Mouse (Mus musculus): ENCODE data around the gene Hist2h2aa1. TPM values are rescaled to one million over a fixed set of nuclear protein-coding genes. Genes with fewer than 3 reads are reported as not detected.

Gene Hist2h2aa1
- polyA plus RNA-seq, 1 experiment from 2014 or later: 33.5 TPM

DNA sequence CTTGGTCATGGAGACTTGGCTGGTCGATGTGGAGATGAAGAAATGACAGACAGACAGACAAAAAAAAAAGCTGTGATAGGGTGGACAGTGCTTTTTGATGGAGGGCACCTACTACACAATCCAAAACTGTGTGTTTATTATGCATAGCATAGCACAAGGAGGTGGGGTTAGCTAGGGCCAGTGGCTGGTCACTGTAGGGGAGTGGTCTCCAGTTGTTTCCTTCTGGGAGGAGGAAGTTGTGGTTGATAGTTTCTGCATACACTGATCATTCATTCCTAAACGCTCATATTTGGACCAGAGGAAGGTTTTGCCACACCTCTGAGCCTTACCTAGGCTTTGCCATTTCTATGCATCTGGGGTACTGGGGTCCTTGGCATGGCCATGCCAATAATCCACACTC, 14.9 kb upstream of the Hist2h2aa1 start:
- no peaks in the 10 kb centered on the region for H3K36me3 ChIP-seq (ENCODE audit: insufficient read depth, low read length)
- no peak overlapping the region for H3K4me3 ChIP-seq (replicated peaks; ENCODE audit: low read depth, low read length)
- no peaks in the 10 kb centered on the region for H3K9me3 ChIP-seq (replicated peaks; ENCODE audit: low read length)
- no peak for DNase-seq (ENCODE audit: low spot score)
- no peak overlapping the region for H3K27ac ChIP-seq
- no peak overlapping the region for H3K4me2 ChIP-seq (ENCODE audit: low read length)
- no peak for TF ChIP-seq CTCF (IDR thresholded peaks at IDR 0.05; ENCODE audit: low read depth)
- no peak for ATAC-seq (replicated peaks; ENCODE audit: low FRiP score, low read depth)
- peaks cover 6% of the 10 kb centered on the region for H3K4me1 ChIP-seq (replicated peaks; ENCODE audit: insufficient read depth, low read length)
- no peak overlapping the region for H3K9ac ChIP-seq (ENCODE audit: low read depth, low read length)
- 76% methylated on average over 2 of the region's 2 CpGs for WGBS
- no peaks in the 10 kb centered on the region for H3K27me3 ChIP-seq (ENCODE audit: insufficient read depth, low read length)

DNA sequence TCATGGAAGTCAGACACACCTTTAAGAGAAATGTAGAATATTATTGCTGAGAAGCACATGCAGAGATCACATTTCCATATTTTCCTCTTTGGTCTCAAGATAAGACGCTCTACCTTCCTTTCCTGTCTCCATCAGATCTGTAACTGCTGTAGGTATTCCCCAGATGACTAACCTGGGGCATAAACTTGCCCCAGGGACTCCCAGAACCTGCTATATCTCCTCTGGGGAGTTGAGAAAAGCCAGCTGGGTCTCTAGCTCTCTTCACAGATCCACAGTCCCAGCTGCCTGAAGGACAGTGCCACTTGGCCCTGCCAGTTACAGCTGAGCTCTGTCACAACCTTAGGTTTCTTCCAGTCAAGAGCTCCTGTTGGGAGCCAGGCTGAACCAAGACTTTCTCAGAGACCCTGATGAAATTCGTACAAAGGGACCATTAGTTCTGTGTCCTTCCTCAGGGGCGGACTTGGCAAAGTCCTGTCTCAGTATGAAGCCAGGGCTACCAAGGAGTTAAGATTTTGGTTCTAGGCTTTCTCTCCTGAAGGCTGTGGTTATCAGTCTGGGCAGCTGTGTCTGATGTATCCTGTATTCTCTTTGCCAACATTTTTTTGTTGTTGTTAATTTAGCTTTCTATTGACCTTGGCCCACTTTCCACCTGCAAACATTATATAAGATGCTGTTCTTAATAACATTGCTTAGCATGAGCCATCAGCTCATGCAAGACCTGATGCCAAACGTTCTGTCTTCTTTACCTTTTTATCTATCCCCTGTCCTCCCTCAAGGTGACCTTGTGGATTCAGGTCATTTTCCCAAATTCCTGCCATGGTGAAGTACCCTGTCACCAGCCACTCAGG, 14.2 kb upstream of the Hist2h2aa1 start:
- TF ChIP-seq CTCF (IDR thresholded peaks at IDR 0.05; ENCODE audit: low read depth): no peak
- no peak overlapping the region for H3K9ac ChIP-seq (ENCODE audit: low read depth, low read length)
- no peak overlapping the region for H3K4me2 ChIP-seq (ENCODE audit: low read length)
- 74% methylated on average over 4 of the region's 4 CpGs for WGBS
- ATAC-seq (replicated peaks; ENCODE audit: low FRiP score, low read depth) (no peak), DNase-seq (ENCODE audit: low spot score) (no peak)
- no peak overlapping the region for H3K27ac ChIP-seq
- H3K9me3 ChIP-seq (replicated peaks; ENCODE audit: low read length): no peaks in the 10 kb centered on the region
- H3K27me3 ChIP-seq (ENCODE audit: insufficient read depth, low read length): no peaks in the 10 kb centered on the region
- no peaks in the 10 kb centered on the region for H3K4me1 ChIP-seq (replicated peaks; ENCODE audit: insufficient read depth, low read length)
- H3K36me3 ChIP-seq (ENCODE audit: insufficient read depth, low read length): no peaks in the 10 kb centered on the region
- no peak overlapping the region for H3K4me3 ChIP-seq (replicated peaks; ENCODE audit: low read depth, low read length)

DNA sequence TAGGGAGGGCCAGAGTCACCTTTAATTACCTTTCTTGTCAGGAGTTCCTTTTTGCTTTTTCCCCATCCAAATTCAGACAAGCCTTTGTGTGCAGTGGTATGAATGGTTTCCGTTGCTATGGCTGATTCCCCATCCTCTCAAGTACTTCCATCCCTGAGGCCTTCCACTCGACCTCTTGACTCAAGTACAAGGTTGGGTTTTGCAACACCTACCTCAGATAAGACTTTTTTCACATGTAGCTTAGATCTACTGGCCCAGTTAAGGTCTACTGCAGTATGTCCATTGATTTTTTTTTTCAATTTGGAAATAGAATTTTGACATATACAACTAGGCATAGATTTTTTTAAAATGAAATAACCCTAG, 13.6 kb upstream of the Hist2h2aa1 start:
- no peak overlapping the region for H3K27ac ChIP-seq
- no peaks in the 10 kb centered on the region for H3K9me3 ChIP-seq (replicated peaks; ENCODE audit: low read length)
- no peaks in the 10 kb centered on the region for H3K27me3 ChIP-seq (ENCODE audit: insufficient read depth, low read length)
- H3K36me3 ChIP-seq (ENCODE audit: insufficient read depth, low read length): no peaks in the 10 kb centered on the region
- no peak overlapping the region for H3K4me3 ChIP-seq (replicated peaks; ENCODE audit: low read depth, low read length)
- H3K9ac ChIP-seq (ENCODE audit: low read depth, low read length): no peak overlapping the region
- 62% methylated on average over 2 of the region's 2 CpGs for WGBS
- ATAC-seq (replicated peaks; ENCODE audit: low FRiP score, low read depth) (no peak), DNase-seq (ENCODE audit: low spot score) (no peak)
- peaks cover under 1% of the 10 kb centered on the region; the same call in 1 of the 2 replicates for H3K4me1 ChIP-seq (replicated peaks; ENCODE audit: insufficient read depth, low read length)
- no peak for TF ChIP-seq CTCF (IDR thresholded peaks at IDR 0.05; ENCODE audit: low read depth)
- H3K4me2 ChIP-seq (ENCODE audit: low read length): no peak overlapping the region

DNA sequence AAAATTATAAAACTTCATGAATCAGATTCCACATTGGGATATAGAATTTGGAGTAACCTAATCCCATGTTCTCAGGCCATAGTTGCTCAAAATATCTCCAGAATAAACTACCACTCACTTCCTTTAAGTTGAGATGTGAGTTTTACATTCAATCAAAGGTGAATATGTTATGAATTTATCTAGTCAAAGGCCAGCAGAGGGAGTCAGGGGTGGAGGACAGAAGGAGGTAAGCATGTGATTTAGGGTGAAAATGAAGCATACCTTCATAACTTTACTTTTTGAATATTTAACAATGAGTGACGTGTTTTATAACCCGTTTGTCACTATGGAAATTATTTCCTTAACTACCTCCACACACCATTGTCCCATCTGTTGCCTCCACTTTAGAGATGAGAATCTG, 10.4 kb upstream of the Hist2h2aa1 start:
- no peak for TF ChIP-seq CTCF (IDR thresholded peaks at IDR 0.05; ENCODE audit: low read depth)
- Histone ChIP-seq H3K4me3 (replicated peaks; ENCODE audit: low read depth, low read length) (no peak overlapping the region), H3K9me3 (replicated peaks; ENCODE audit: low read length) (no peaks in the 10 kb centered on the region), H3K36me3 (ENCODE audit: insufficient read depth, low read length) (no peaks in the 10 kb centered on the region), H3K4me1 (replicated peaks; ENCODE audit: insufficient read depth, low read length) (peaks cover 7% of the 10 kb centered on the region; the same call in 1 of the 2 replicates), H3K9ac (ENCODE audit: low read depth, low read length) (no peak overlapping the region), H3K27ac (no peak overlapping the region), H3K27me3 (ENCODE audit: insufficient read depth, low read length) (no peaks in the 10 kb centered on the region), H3K4me2 (ENCODE audit: low read length) (no peak overlapping the region)
- WGBS: 84% methylated on average over 2 of the region's 2 CpGs
- ATAC-seq (replicated peaks; ENCODE audit: low FRiP score, low read depth) (no peak), DNase-seq (ENCODE audit: low spot score) (no peak)

DNA sequence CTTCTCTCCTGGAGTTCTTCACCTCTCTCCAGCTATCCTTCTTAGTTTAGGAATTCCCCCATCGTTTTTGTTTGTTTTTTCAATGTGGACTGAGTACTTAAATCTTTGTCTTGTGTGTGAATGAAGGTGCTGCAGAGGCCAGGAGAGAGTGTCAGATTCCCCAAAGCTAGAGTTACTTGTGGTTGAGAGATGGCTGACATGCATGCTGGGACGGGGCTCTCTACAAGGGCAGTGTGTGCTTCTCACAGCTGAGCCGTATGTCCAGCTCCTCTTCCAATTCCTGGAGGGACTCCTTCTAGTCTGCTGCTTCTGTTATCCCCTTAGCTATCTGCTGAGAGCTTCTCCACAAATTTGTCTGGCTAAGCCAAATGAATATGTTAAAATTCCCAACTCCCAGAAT, 9.5 kb upstream of the Hist2h2aa1 start:
- Histone ChIP-seq H3K4me1 (replicated peaks; ENCODE audit: insufficient read depth, low read length) (peaks cover 7% of the 10 kb centered on the region), H3K4me2 (ENCODE audit: low read length) (no peak overlapping the region), H3K27me3 (ENCODE audit: insufficient read depth, low read length) (no peaks in the 10 kb centered on the region), H3K27ac (no peak overlapping the region), H3K9ac (ENCODE audit: low read depth, low read length) (no peak overlapping the region), H3K9me3 (replicated peaks; ENCODE audit: low read length) (no peaks in the 10 kb centered on the region), H3K4me3 (replicated peaks; ENCODE audit: low read depth, low read length) (no peak overlapping the region), H3K36me3 (ENCODE audit: insufficient read depth, low read length) (no peaks in the 10 kb centered on the region)
- DNase-seq (ENCODE audit: low spot score): peak; percentile 27
- no peak for TF ChIP-seq CTCF (IDR thresholded peaks at IDR 0.05; ENCODE audit: low read depth)
- no peak for ATAC-seq (replicated peaks; ENCODE audit: low FRiP score, low read depth)
- WGBS: 43% methylated on average over 3 of the region's 3 CpGs

DNA sequence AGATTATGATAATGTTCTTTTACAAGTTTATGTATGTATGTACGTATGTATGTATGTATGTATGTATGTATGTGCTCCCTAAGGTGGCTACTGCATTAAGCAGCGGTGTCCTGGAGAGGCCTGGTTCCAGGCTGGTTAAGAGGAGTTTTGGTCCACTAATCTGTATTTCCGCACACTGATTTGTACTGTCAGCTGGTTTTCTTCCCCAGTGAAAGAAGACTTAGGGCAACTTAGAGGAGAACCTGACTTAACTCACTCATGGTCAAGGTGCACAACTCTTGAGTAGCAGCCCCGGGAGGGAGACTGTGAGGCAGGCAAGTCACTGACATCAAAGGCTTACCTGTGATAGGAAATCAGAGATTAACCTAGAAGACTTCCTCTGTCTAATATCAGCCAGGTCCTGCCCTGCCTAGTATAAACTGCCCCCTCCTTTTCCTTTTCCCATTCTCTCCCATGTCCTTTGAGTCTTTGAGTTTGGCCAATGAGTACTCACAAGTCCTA, 8.4 kb upstream of the Hist2h2aa1 start:
- DNase-seq (ENCODE audit: low spot score): no peak
- WGBS: 69% methylated on average over 4 of the region's 4 CpGs
- no peaks in the 10 kb centered on the region for H3K27me3 ChIP-seq (ENCODE audit: insufficient read depth, low read length)

More for the DNA sequence above, 8.4 kb upstream of the Hist2h2aa1 start:
- H3K36me3 ChIP-seq (ENCODE audit: insufficient read depth, low read length): no peaks in the 10 kb centered on the region
- peak overlapping the region; percentile 49 for H3K4me2 ChIP-seq (ENCODE audit: low read length)
- no peaks in the 10 kb centered on the region for H3K9me3 ChIP-seq (replicated peaks; ENCODE audit: low read length)
- peak overlapping the region; percentile 58; the same call in 1 of the 2 replicates for H3K9ac ChIP-seq (ENCODE audit: low read depth, low read length)
- 0 out of 2 replicates have a peak overlapping the region, but pooled peaks have one; percentile 10 for H3K27ac ChIP-seq
- no peak for ATAC-seq (replicated peaks; ENCODE audit: low FRiP score, low read depth)
- peaks cover 7% of the 10 kb centered on the region for H3K4me1 ChIP-seq (replicated peaks; ENCODE audit: insufficient read depth, low read length)
- no peak for TF ChIP-seq CTCF (IDR thresholded peaks at IDR 0.05; ENCODE audit: low read depth)
- peak overlapping the region; percentile 31 for H3K4me3 ChIP-seq (replicated peaks; ENCODE audit: low read depth, low read length)

Measured in kidney, postnatal 0 days (tissue).